Mouse (Mus musculus) ES-Bruce4 (cell line): Measurements from ENCODE around the gene Pros1. TPM values are rescaled to one million over a fixed set of nuclear protein-coding genes. Genes with fewer than 3 reads are reported as not detected.

Experiments
- H3K27ac ChIP-seq: 2 replicates; pipeline ENCODE4 v1.5.1; 2012; ENCODE audit warnings: low read length, inconsistent platforms; ENCODE audit not compliant: insufficient read depth
- H3K27me3 ChIP-seq: 2 replicates; pipeline ENCODE4 v1.6.1; 2012; ENCODE audit warnings: mild to moderate bottlenecking, low read length, inconsistent platforms; ENCODE audit not compliant: control insufficient read depth, poor library complexity, insufficient read depth, severe bottlenecking
- H3K36me3 ChIP-seq: 2 replicates; pipeline ENCODE4 v1.6.1; 2012; ENCODE audit warnings: inconsistent platforms, mild to moderate bottlenecking, low read length, moderate library complexity; ENCODE audit not compliant: control insufficient read depth, poor library complexity, insufficient read depth, severe bottlenecking
- H3K4me1 ChIP-seq: one replicate; pipeline ENCODE4 v1.8.1; 2011; ENCODE audit warnings: low read length; ENCODE audit not compliant: control insufficient read depth, insufficient read depth
- H3K4me3 ChIP-seq: 2 replicates; pipeline ENCODE4 v1.5.1; 2011; ENCODE audit warnings: low read depth, mild to moderate bottlenecking, low read length
- H3K9ac ChIP-seq: 2 replicates; pipeline ENCODE4 v1.6.1; 2012; ENCODE audit warnings: low read depth, mild to moderate bottlenecking, inconsistent platforms; ENCODE audit not compliant: poor library complexity, severe bottlenecking
- H3K9me3 ChIP-seq: replicated peaks from 2 replicates; pipeline ENCODE4 v1.6.1; 2012; ENCODE audit warnings: mild to moderate bottlenecking, low read length, inconsistent platforms; ENCODE audit not compliant: control insufficient read depth, poor library complexity, insufficient read depth, severe bottlenecking
- CTCF ChIP-seq: IDR thresholded peaks from one replicate; pipeline ENCODE4 v1.8.1; 2011; ENCODE audit warnings: low read depth, low read length
- EP300 ChIP-seq: IDR thresholded peaks from 2 replicates; pipeline ENCODE4 v1.6.1; 2011; ENCODE audit warnings: low read depth, low read length; ENCODE audit not compliant: insufficient read depth
- POLR2A ChIP-seq: IDR thresholded peaks from one replicate; pipeline ENCODE4 v1.8.1; 2011; ENCODE audit warnings: low read length; ENCODE audit not compliant: insufficient read depth
- polyA plus RNA-seq: library from polyadenylated mRNA; stranded (reverse); fragments of >200 nt; gene quantifications from 2 replicates; pipeline ENCODE4 v1.2.4, GENCODE M21; 2011; ENCODE audit warnings: low read depth; ENCODE audit not compliant: missing spikeins, insufficient read depth, insufficient read length

Pros1 gene
- polyA plus RNA-seq, 1 experiment = 18.0 TPM

GRCm38 (mm10) chr16:62845341-62845740 is 8.8 kb upstream of the Pros1 start:
- no peaks in the 10 kb centered on the region for H3K9me3 ChIP-seq
- H3K27me3 ChIP-seq = no peaks in the 10 kb centered on the region
- H3K36me3 ChIP-seq = no peaks in the 10 kb centered on the region
- TF ChIP-seq POLR2A (no peak), CTCF (no peak)
- no peak overlapping the region for H3K4me3 ChIP-seq
- H3K4me1 ChIP-seq = no peaks in the 10 kb centered on the region
- no peak overlapping the region for H3K27ac ChIP-seq
- no peak overlapping the region for H3K9ac ChIP-seq

GRCm38 (mm10) chr16:62846498-62847312 is 7.4 kb upstream of the Pros1 start, which contains the start of gene Arl13b:
Arl13b (minus strand) TSS chr16:62847040.
- TF ChIP-seq POLR2A (no peak), EP300 (0 out of 2 replicates have a peak, but pooled peaks have one; percentile 5), CTCF (no peak)
- no peaks in the 10 kb centered on the region for H3K36me3 ChIP-seq

GRCm38 (mm10) chr16:62852464-62853252 is 1.4 kb upstream of the Pros1 start:
- Histone ChIP-seq H3K9ac (no peak overlapping the region), H3K4me3 (no peak overlapping the region)
- TF ChIP-seq CTCF = no peak
- no peak for TF ChIP-seq POLR2A
- no peak for TF ChIP-seq EP300

More at GRCm38 (mm10) chr16:62846498-62847312, 7.4 kb upstream of the Pros1 start, which contains the start of gene Arl13b:
- peak within 1 kb of the TSS; percentile 66 for H3K4me3 ChIP-seq
- no peaks in the 10 kb centered on the region for H3K4me1 ChIP-seq
- H3K9me3 ChIP-seq = no peaks in the 10 kb centered on the region
- H3K9ac ChIP-seq = peak within 1 kb of the TSS; percentile 47; the same call in 1 of the 2 replicates
- H3K27me3 ChIP-seq = no peaks in the 10 kb centered on the region
- 0 out of 2 replicates have a peak within 1 kb of the TSS, but pooled peaks have one; percentile 52 for H3K27ac ChIP-seq

GRCm38 (mm10) chr16:62853611-62854126 is 438 bp upstream of the Pros1 start:
- Histone ChIP-seq H3K4me3 (peak overlapping the region; percentile 99; the same call in 1 of the 2 replicates), H3K4me1 (no peaks in the 10 kb centered on the region), H3K9ac (peak overlapping the region; percentile 84), H3K27ac (no peak overlapping the region; the same call in 1 of the 2 replicates), H3K9me3 (no peaks in the 10 kb centered on the region), H3K27me3 (no peaks in the 10 kb centered on the region), H3K36me3 (no peaks in the 10 kb centered on the region)
- TF ChIP-seq POLR2A (no peak), EP300 (no peak), CTCF (no peak)

More at GRCm38 (mm10) chr16:62852464-62853252, 1.4 kb upstream of the Pros1 start:
- H3K4me1 ChIP-seq = no peaks in the 10 kb centered on the region
- H3K9me3 ChIP-seq = no peaks in the 10 kb centered on the region
- no peaks in the 10 kb centered on the region for H3K27me3 ChIP-seq
- no peaks in the 10 kb centered on the region for H3K36me3 ChIP-seq
- no peak overlapping the region for H3K27ac ChIP-seq

GRCm38 (mm10) chr16:62855385-62855784 is 1.3 kb downstream of the Pros1 start:
- Histone ChIP-seq H3K36me3 (no peaks in the 10 kb centered on the region), H3K9me3 (no peaks in the 10 kb centered on the region), H3K9ac (no peak overlapping the region), H3K27me3 (no peaks in the 10 kb centered on the region), H3K4me1 (no peaks in the 10 kb centered on the region), H3K4me3 (no peak overlapping the region), H3K27ac (no peak overlapping the region)
- TF ChIP-seq EP300 = no peak
- TF ChIP-seq CTCF = no peak
- TF ChIP-seq POLR2A = no peak
